Mouse (Mus musculus) testis, adult 2 months (tissue): ENCODE measurements around the gene Gm30737. TPM values are rescaled to one million over a fixed set of nuclear protein-coding genes. Genes with fewer than 3 reads are reported as not detected.
"Not testable (repeated sequence)": the region's sequence is repeated elsewhere in the genome, so short reads cannot be mapped to it uniquely, and the experiment has no call there.

Experiments
- H3K27ac ChIP-seq: fragments of 200-500 bp; 2 replicates; pipeline ENCODE4 v1.5.1; 2012; ENCODE audit warnings: low read depth, low read length; ENCODE audit not compliant: control insufficient read depth, insufficient read depth
- H3K27me3 ChIP-seq: fragments of 200-500 bp; 2 replicates; pipeline ENCODE4 v1.6.1; 2012; ENCODE audit warnings: mild to moderate bottlenecking, low read length, moderate library complexity; ENCODE audit not compliant: control insufficient read depth, insufficient read depth
- H3K36me3 ChIP-seq: fragments of 200-500 bp; 2 replicates; pipeline ENCODE4 v1.6.1; 2012; ENCODE audit warnings: mild to moderate bottlenecking, low read length; ENCODE audit not compliant: control insufficient read depth, insufficient read depth
- H3K4me1 ChIP-seq: fragments of 200-500 bp; 2 replicates; pipeline ENCODE4 v1.6.1; 2012; ENCODE audit warnings: low read length; ENCODE audit not compliant: control insufficient read depth, insufficient read depth
- H3K4me3 ChIP-seq: fragments of 200-500 bp; 2 replicates; pipeline ENCODE4 v1.5.1; 2012; ENCODE audit warnings: low read depth, mild to moderate bottlenecking, low read length, moderate library complexity, mixed read lengths; ENCODE audit not compliant: control insufficient read depth
- polyA plus RNA-seq: library from polyadenylated mRNA; depleted of rRNA; stranded (reverse); fragments of >200 nt; gene quantifications from 2 replicates; pipeline ENCODE4 v1.2.3, GENCODE M21; 2012; rRNA removed

Gm30737 gene
- polyA plus RNA-seq = 0.12 TPM in 1 of 2 replicates, not detected in the other

GRCm38 (mm10) chrY:14400410-14400809, at the start of gene Gm30737:
Gene Gm30737 (plus strand): TSS chrY:14400710.
- H3K4me3 ChIP-seq, H3K27ac ChIP-seq, H3K36me3 ChIP-seq, H3K4me1 ChIP-seq, H3K27me3 ChIP-seq: not testable (repeated sequence)
